9 mouse cellular contexts compared by ENCODE assay signal in the genomic region with DNA sequence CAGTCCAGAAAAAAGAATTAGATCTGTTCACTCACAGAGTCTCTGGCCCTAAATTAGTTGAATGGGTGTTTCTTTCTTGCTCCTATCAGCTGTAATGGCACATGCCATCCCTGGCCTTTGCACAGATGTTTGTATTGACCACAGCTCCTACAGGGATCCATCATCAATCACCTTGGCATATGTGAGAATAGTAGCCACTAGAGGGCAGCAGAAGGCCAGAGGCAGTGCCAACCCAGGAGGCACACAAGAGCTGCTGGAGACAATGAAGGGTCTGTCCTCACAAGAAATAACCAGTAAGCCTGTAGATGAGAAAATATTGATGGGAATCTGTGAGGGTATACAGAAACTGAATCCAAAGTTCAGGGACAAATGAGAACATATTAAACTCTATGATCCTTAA. TPM values are rescaled to one million over a fixed set of nuclear protein-coding genes. Genes with fewer than 3 reads are reported as not detected.
DNase-seq lines count a peak whose midpoint lies in the region; ATAC-seq and TF ChIP-seq lines count a peak whose summit lies in the region.
"Had no signal": no experiment of that assay in that cellular context is flagged by ENCODE, and none has a peak within 500 bp of the region (broad histone marks: within the 10 kb centered on the region; RNA-seq: fewer than 3 reads in every experiment).

No protein-coding gene starts in this region.

- H3K4me2 ChIP-seq in forebrain, embryonic 13.5 days: no peak overlapping the region
- H3K4me2 ChIP-seq in intestine, postnatal 0 days (replicated peaks; ENCODE audit: low read depth): no peak overlapping the region
- H3K4me2 ChIP-seq in neural tube, embryonic 13.5 days: no peak overlapping the region

- DNase-seq in urinary bladder, postnatal 14 days (ENCODE audit: low spot score): peak; percentile 38
- DNase-seq in urinary bladder, adult 2 months (ENCODE audit: low spot score): no peak
- DNase-seq in c-Kit-positive CD71-negative TER-119-negative erythroid progenitor cells, embryonic 14.5 days (ENCODE audit: low read depth): peak; percentile 46
- DNase-seq in left cerebral cortex, postnatal 4 days: peak; percentile 50
- DNase-seq in thymus, adult 2 months: peak; percentile 73

- no peaks in the 10 kb centered on the region for H3K9me3 ChIP-seq in forebrain, embryonic 13.5 days (replicated peaks)
- no peaks in the 10 kb centered on the region for H3K9me3 ChIP-seq in intestine, postnatal 0 days (ENCODE audit: control insufficient read depth)
- H3K9me3 ChIP-seq in neural tube, embryonic 13.5 days: no peaks in the 10 kb centered on the region

- TF ChIP-seq CTCF in intestine, postnatal 0 days (IDR thresholded peaks at IDR 0.05; ENCODE audit: low read depth): peak; percentile 95
- peak; percentile 16; the same call in 1 of the 2 replicates for TF ChIP-seq CTCF in thymus, adult 2 months (IDR thresholded peaks at IDR 0.05; ENCODE audit: borderline replicate concordance, control insufficient read depth, extremely low read depth, insufficient read depth, low read length, poor library complexity)

- no peaks in the 10 kb centered on the region; the same call in 1 of the 2 replicates for H3K27me3 ChIP-seq in forebrain, embryonic 13.5 days
- H3K27me3 ChIP-seq in intestine, postnatal 0 days (replicated peaks; ENCODE audit: control insufficient read depth, insufficient read depth, low read length): no peaks in the 10 kb centered on the region
- H3K27me3 ChIP-seq in neural tube, embryonic 13.5 days: no peaks in the 10 kb centered on the region
- H3K27me3 ChIP-seq in thymus, adult 2 months (ENCODE audit: control insufficient read depth, insufficient read depth, low read length): no peaks in the 10 kb centered on the region

- H3K4me1 ChIP-seq in forebrain, embryonic 13.5 days: peaks cover 22% of the 10 kb centered on the region; the same call in 1 of the 2 replicates
- no peaks in the 10 kb centered on the region for H3K4me1 ChIP-seq in intestine, postnatal 0 days (replicated peaks; ENCODE audit: control insufficient read depth, insufficient read depth, low read length)
- peaks cover 10% of the 10 kb centered on the region for H3K4me1 ChIP-seq in neural tube, embryonic 13.5 days (replicated peaks)
- H3K4me1 ChIP-seq in thymus, adult 2 months (replicated peaks; ENCODE audit: control insufficient read depth, insufficient read depth, low read length): no peaks in the 10 kb centered on the region

- TF ChIP-seq POLR2A in thymus, adult 2 months (IDR thresholded peaks at IDR 0.05; ENCODE audit: control insufficient read depth, extremely low read depth, insufficient read depth, low read length, poor library complexity): no peak

- intact Hi-C loops in left cerebral cortex, postnatal 4 days (cut with DNase I): no loop called here

- H3K9ac ChIP-seq in forebrain, embryonic 13.5 days: no peak overlapping the region
- H3K9ac ChIP-seq in intestine, postnatal 0 days (ENCODE audit: low read depth, low read length): no peak overlapping the region
- no peak overlapping the region for H3K9ac ChIP-seq in neural tube, embryonic 13.5 days

- no peak overlapping the region for H3K27ac ChIP-seq in forebrain, embryonic 13.5 days
- no peak overlapping the region for H3K27ac ChIP-seq in intestine, postnatal 0 days (ENCODE audit: low read depth, low read length)
- no peak overlapping the region for H3K27ac ChIP-seq in neural tube, embryonic 13.5 days (replicated peaks)
- H3K27ac ChIP-seq in thymus, adult 2 months (ENCODE audit: control insufficient read depth, insufficient read depth, low read length): no peak overlapping the region

- H3K4me3 ChIP-seq in forebrain, embryonic 13.5 days: no peak overlapping the region
- H3K4me3 ChIP-seq in intestine, postnatal 0 days (ENCODE audit: low read depth, low read length): no peak overlapping the region
- H3K4me3 ChIP-seq in neural tube, embryonic 13.5 days: no peak overlapping the region
- no peak overlapping the region for H3K4me3 ChIP-seq in thymus, adult 2 months (ENCODE audit: control insufficient read depth, insufficient read depth, low read length)

- no peaks in the 10 kb centered on the region for H3K36me3 ChIP-seq in forebrain, embryonic 13.5 days (ENCODE audit: poor library complexity, severe bottlenecking)
- H3K36me3 ChIP-seq in intestine, postnatal 0 days (ENCODE audit: control insufficient read depth, insufficient read depth): no peaks in the 10 kb centered on the region
- H3K36me3 ChIP-seq in neural tube, embryonic 13.5 days: no peaks in the 10 kb centered on the region
- no peaks in the 10 kb centered on the region for H3K36me3 ChIP-seq in thymus, adult 2 months (ENCODE audit: control insufficient read depth, insufficient read depth, low read length)

- ATAC-seq in forebrain, embryonic 13.5 days: peak; percentile 61; the same call in 1 of the 2 replicates
- ATAC-seq in intestine, postnatal 0 days: no peak
- ATAC-seq in neural tube, embryonic 13.5 days (ENCODE audit: low read depth): peak; percentile 76

RNA-seq across cellular contexts. Expression of gene Ermn, which starts 2.7 kb away (rescaled TPM):
- polyA plus RNA-seq in urinary bladder, adult 2 months (2012; rRNA removed): not detected in 2 replicates
- polyA plus RNA-seq in forebrain, embryonic 13.5 days (2015; fragmentation: Nextera tagmentation; extraction: Ambion mirVana): 1.6 and 2.0 TPM in 2 replicates
- polyA plus RNA-seq in intestine, postnatal 0 days (2015; fragmentation: Nextera tagmentation; extraction: Ambion mirVana): 0.04 and 0.07 TPM in 2 replicates
- total RNA-seq in left cerebral cortex, postnatal 4 days (2021): 1 to 10 TPM; 1.5 to 1.7 TPM
- polyA plus RNA-seq in neural tube, embryonic 13.5 days (2015; fragmentation: Nextera tagmentation; extraction: Ambion mirVana): 0.12 and 0.22 TPM in 2 replicates
- polyA plus RNA-seq in thymus, adult 2 months (2012; rRNA removed): not detected in 2 replicates
- polyA plus RNA-seq: stomach, embryonic 16.5 days had no signal

RNA-seq across cellular contexts. Expression of gene Galnt5, which starts 57.7 kb away (rescaled TPM):
- 0.32 and 0.46 TPM in 2 replicates for polyA plus RNA-seq in urinary bladder, adult 2 months (2012; rRNA removed)
- polyA plus RNA-seq in forebrain, embryonic 13.5 days (2015; fragmentation: Nextera tagmentation; extraction: Ambion mirVana): not detected in 2 replicates
- polyA plus RNA-seq in intestine, postnatal 0 days (2015; fragmentation: Nextera tagmentation; extraction: Ambion mirVana): 1.0 and 1.5 TPM in 2 replicates
- total RNA-seq in left cerebral cortex, postnatal 4 days (2021): not detected
- polyA plus RNA-seq in neural tube, embryonic 13.5 days (2015; fragmentation: Nextera tagmentation; extraction: Ambion mirVana): 0.14 and 0.15 TPM in 2 replicates
- polyA plus RNA-seq in thymus, adult 2 months (2012; rRNA removed): 0.05 and 0.09 TPM in 2 replicates
